Mouse (Mus musculus) natural killer cell, adult 2 months (primary cell): ENCODE results near the gene Elp4.

Source experiments
- DNase-seq, 2 experiments: peaks; one replicate each; pipeline ENCODE4 v3.0.0; 2022; ENCODE audit warnings: low spot score in 2 of 2

Elp4 gene

GRCm38 (mm10) chr2:105715409-105716115 is 188.8 kb downstream of the Elp4 start:
- DNase-seq = no peak

- no peak for DNase-seq
Observed at GRCm38 (mm10) chr2:105710511-105710910, 193.9 kb downstream of the Elp4 start.

GRCm38 (mm10) chr2:105709126-105709525 is 195.2 kb downstream of the Elp4 start:
- no peak for DNase-seq

- no peak for DNase-seq
Observed at GRCm38 (mm10) chr2:105705320-105705719, 199.0 kb downstream of the Elp4 start.

- DNase-seq = no peak
Observed at GRCm38 (mm10) chr2:105702586-105702985, 201.8 kb downstream of the Elp4 start.

GRCm38 (mm10) chr2:105701781-105702180 is 202.6 kb downstream of the Elp4 start:
- DNase-seq = no peak

- DNase-seq = no peak
Observed at GRCm38 (mm10) chr2:105698631-105699030, 205.7 kb downstream of the Elp4 start.

GRCm38 (mm10) chr2:105697741-105698140 is 206.6 kb downstream of the Elp4 start:
- no peak for DNase-seq

GRCm38 (mm10) chr2:105691296-105691695 is 213.1 kb downstream of the Elp4 start:
- no peak for DNase-seq

- no peak for DNase-seq
Observed at GRCm38 (mm10) chr2:105689771-105690639, 214.4 kb downstream of the Elp4 start.

GRCm38 (mm10) chr2:105689304-105689770 is 215.0 kb downstream of the Elp4 start:
- DNase-seq = no peak

- no peak for DNase-seq
Observed at GRCm38 (mm10) chr2:105688436-105689303, 215.7 kb downstream of the Elp4 start.

- DNase-seq = no peak
Observed at GRCm38 (mm10) chr2:105688011-105688410, 216.4 kb downstream of the Elp4 start.

- no peak for DNase-seq
Observed at GRCm38 (mm10) chr2:105687317-105687991, 216.9 kb downstream of the Elp4 start.

GRCm38 (mm10) chr2:105686363-105687316 is 217.7 kb downstream of the Elp4 start:
- no peak for DNase-seq

- no peak for DNase-seq
Observed at GRCm38 (mm10) chr2:105685651-105686050, 218.7 kb downstream of the Elp4 start.

- no peak for DNase-seq
Observed at GRCm38 (mm10) chr2:105684991-105685650, 219.2 kb downstream of the Elp4 start.

- no peak for DNase-seq
Observed at GRCm38 (mm10) chr2:105683771-105684410, 220.5 kb downstream of the Elp4 start.
